Mouse (Mus musculus): ENCODE measurements around the gene Kdf1. TPM values are rescaled to one million over a fixed set of nuclear protein-coding genes. Genes with fewer than 3 reads are reported as not detected.

Kdf1 gene
- total and polyA plus RNA-seq, 3 experiments, result not detected

DNA sequence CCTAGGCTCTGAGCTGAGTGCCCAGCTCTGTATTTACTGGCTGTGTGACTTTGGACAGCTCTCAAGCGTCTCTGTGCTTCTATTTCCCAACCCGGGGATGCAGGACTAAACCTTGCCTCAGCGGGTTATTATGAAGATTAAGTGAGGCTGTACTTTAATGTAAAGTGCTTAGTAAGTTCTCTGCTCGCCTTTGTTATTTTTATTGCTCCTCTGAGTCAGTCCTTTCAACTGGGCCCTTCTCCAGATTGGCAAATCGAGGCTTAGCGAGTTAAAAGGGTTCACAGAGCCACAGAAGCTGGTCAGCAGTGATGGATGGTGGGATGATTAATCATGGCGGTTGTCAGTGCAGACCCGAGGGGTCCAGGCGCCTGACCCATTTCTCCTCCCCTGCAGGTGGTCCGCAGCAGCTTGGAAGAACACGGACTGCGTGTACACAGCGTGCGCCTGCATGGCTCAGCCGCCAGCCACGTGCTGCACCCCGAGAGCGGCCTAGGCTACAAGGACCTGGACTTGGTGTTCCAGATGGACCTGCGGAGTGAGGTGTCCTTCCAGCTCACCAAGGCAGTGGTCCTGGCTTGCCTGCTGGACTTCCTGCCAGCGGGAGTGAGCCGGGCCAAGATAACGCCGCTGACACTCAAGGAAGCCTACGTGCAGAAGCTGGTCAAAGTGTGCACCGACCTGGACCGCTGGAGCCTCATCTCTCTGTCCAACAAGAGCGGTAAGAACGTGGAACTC lies 32.9 kb upstream of the Kdf1 start:
- dilution Hi-C loops (cut with MboI; ENCODE audit: extremely low pct_ligation_motif_present, extremely low pct_unique_long_range_greater_than_20kb, low sequenced_read_pairs), result no loop called here
- H3K4me3 ChIP-seq (replicated peaks in 1 of 3; ENCODE audit: low read depth in 2 of 3, low read length in 2 of 3, poor library complexity in 1 of 3), result no peak overlapping the region
- no peak overlapping the region for H3K9ac ChIP-seq (ENCODE audit: insufficient read depth, low read depth)

GRCm38 (mm10) chr4:133486673-133487357 lies 31.9 kb upstream of the Kdf1 start:
- dilution Hi-C loops (cut with MboI; ENCODE audit: extremely low pct_ligation_motif_present, extremely low pct_unique_long_range_greater_than_20kb, low sequenced_read_pairs), result no loop called here
- Histone ChIP-seq H3K9ac (ENCODE audit: insufficient read depth, low read depth) (no peak overlapping the region), H3K36me3 (replicated peaks in 1 of 2; ENCODE audit: control insufficient read depth in 1 of 2, insufficient read depth in 1 of 2, low read length in 1 of 2) (no peaks in the 10 kb centered on the region), H3K9me3 (replicated peaks; ENCODE audit: low read length) (no peaks in the 10 kb centered on the region), H3K27me3 (replicated peaks) (peaks cover 88% of the 10 kb centered on the region), H3K79me2 (replicated peaks; ENCODE audit: control insufficient read depth, extremely low read depth, insufficient read depth, poor library complexity, severe bottlenecking) (no peaks in the 10 kb centered on the region), H3K4me1 (ENCODE audit: control insufficient read depth in 1 of 2, insufficient read depth in 2 of 2) (no peaks in the 10 kb centered on the region), H3K4me2 (ENCODE audit: insufficient read depth, low read depth, poor library complexity, severe bottlenecking) (no peak overlapping the region), H3K4me3 (replicated peaks in 1 of 3; ENCODE audit: low read depth in 2 of 3, low read length in 2 of 3, poor library complexity in 1 of 3) (no peak overlapping the region), H3K27ac (ENCODE audit: insufficient read depth, low read depth) (no peak overlapping the region)
- no peak for DNase-seq (ENCODE audit: extremely low read depth)
- TF ChIP-seq RAD21 (IDR thresholded peaks at IDR 0.05; ENCODE audit: low read depth, low read length), result no peak
- no peak for TF ChIP-seq BHLHE40 (IDR thresholded peaks at IDR 0.05; ENCODE audit: low read depth, low read length)
- no peak for TF ChIP-seq JUN (IDR thresholded peaks at IDR 0.05; ENCODE audit: insufficient read depth, low read depth, low read length)
- no peak for TF ChIP-seq HCFC1 (IDR thresholded peaks at IDR 0.05; ENCODE audit: low read depth, low read length)
- no peak for TF ChIP-seq POLR2A (IDR thresholded peaks at IDR 0.05; ENCODE audit: low read depth, low read length)
- no peak for TF ChIP-seq NRF1 (IDR thresholded peaks at IDR 0.05; ENCODE audit: low read depth, low read length)
- no peak for TF ChIP-seq MAFK (IDR thresholded peaks at IDR 0.05; ENCODE audit: insufficient replicate concordance, low read length)
- TF ChIP-seq ZNF384 (IDR thresholded peaks at IDR 0.05; ENCODE audit: low read depth, low read length), result no peak
- TF ChIP-seq TBP (conservative IDR thresholded peaks at IDR 0.05; ENCODE audit: low read depth, low read length), result no peak
- TF ChIP-seq ZKSCAN1 (IDR thresholded peaks at IDR 0.05; ENCODE audit: borderline replicate concordance, low read depth, low read length), result no peak
- TF ChIP-seq IRF4 (IDR thresholded peaks at IDR 0.05; ENCODE audit: low read depth, low read length), result no peak
- TF ChIP-seq MYC (IDR thresholded peaks at IDR 0.05; ENCODE audit: low read depth, low read length), result no peak
- no peak for TF ChIP-seq ZMIZ1 (IDR thresholded peaks at IDR 0.05; ENCODE audit: low read depth, low read length)
- TF ChIP-seq ZC3H11A (IDR thresholded peaks at IDR 0.05; ENCODE audit: low read depth, low read length), result no peak
- in situ Hi-C loops (cut with MboI; ENCODE audit: low pct_ligation_motif_present, low pct_unique_long_range_greater_than_20kb, low sequenced_read_pairs), result no loop called here

More for the DNA sequence above, 32.9 kb upstream of the Kdf1 start:
- no peak overlapping the region for H3K27ac ChIP-seq (ENCODE audit: insufficient read depth, low read depth)
- H3K27me3 ChIP-seq (replicated peaks), result peaks cover 88% of the 10 kb centered on the region
- no peak overlapping the region for H3K4me2 ChIP-seq (ENCODE audit: insufficient read depth, low read depth, poor library complexity, severe bottlenecking)
- H3K79me2 ChIP-seq (replicated peaks; ENCODE audit: control insufficient read depth, extremely low read depth, insufficient read depth, poor library complexity, severe bottlenecking), result no peaks in the 10 kb centered on the region
- no peaks in the 10 kb centered on the region for H3K9me3 ChIP-seq (replicated peaks; ENCODE audit: low read length)
- in situ Hi-C loops (cut with MboI; ENCODE audit: low pct_ligation_motif_present, low pct_unique_long_range_greater_than_20kb, low sequenced_read_pairs), result no loop called here
- DNase-seq (ENCODE audit: extremely low read depth), result no peak
- no peaks in the 10 kb centered on the region for H3K36me3 ChIP-seq (replicated peaks in 1 of 2; ENCODE audit: control insufficient read depth in 1 of 2, insufficient read depth in 1 of 2, low read length in 1 of 2)
- TF ChIP-seq UBTF (IDR thresholded peaks at IDR 0.05; ENCODE audit: low read depth, low read length) (no peak), RAD21 (IDR thresholded peaks at IDR 0.05; ENCODE audit: low read depth, low read length) (no peak), MAZ (IDR thresholded peaks at IDR 0.05; ENCODE audit: low read depth, low read length) (no peak), EP300 (IDR thresholded peaks at IDR 0.05; ENCODE audit: low read length) (no peak), JUN (IDR thresholded peaks at IDR 0.05; ENCODE audit: insufficient read depth, low read depth, low read length) (no peak), CTCF (conservative IDR thresholded peaks at IDR 0.05 in 1 of 2, IDR thresholded peaks at IDR 0.05 in 1 of 2; ENCODE audit: low read depth in 2 of 2, low read length in 2 of 2) (no peak), ETS1 (conservative IDR thresholded peaks at IDR 0.05; ENCODE audit: low read depth, low read length) (no peak), MYC (IDR thresholded peaks at IDR 0.05; ENCODE audit: low read depth, low read length) (no peak), ZNF384 (IDR thresholded peaks at IDR 0.05; ENCODE audit: low read depth, low read length) (no peak), IRF4 (IDR thresholded peaks at IDR 0.05; ENCODE audit: low read depth, low read length) (no peak), TCF12 (IDR thresholded peaks at IDR 0.05; ENCODE audit: low read depth, low read length) (no peak), ZMIZ1 (IDR thresholded peaks at IDR 0.05; ENCODE audit: low read depth, low read length) (no peak)
- peaks cover 0 to under 1% of the 10 kb centered on the region in 2 experiments; a peak in 1 of 4 replicates for H3K4me1 ChIP-seq (ENCODE audit: control insufficient read depth in 1 of 2, insufficient read depth in 2 of 2)

Measured in CH12.LX (cell line).